Mouse (Mus musculus): Measurements from ENCODE around the gene Ssbp4.

Gene Ssbp4

DNA sequence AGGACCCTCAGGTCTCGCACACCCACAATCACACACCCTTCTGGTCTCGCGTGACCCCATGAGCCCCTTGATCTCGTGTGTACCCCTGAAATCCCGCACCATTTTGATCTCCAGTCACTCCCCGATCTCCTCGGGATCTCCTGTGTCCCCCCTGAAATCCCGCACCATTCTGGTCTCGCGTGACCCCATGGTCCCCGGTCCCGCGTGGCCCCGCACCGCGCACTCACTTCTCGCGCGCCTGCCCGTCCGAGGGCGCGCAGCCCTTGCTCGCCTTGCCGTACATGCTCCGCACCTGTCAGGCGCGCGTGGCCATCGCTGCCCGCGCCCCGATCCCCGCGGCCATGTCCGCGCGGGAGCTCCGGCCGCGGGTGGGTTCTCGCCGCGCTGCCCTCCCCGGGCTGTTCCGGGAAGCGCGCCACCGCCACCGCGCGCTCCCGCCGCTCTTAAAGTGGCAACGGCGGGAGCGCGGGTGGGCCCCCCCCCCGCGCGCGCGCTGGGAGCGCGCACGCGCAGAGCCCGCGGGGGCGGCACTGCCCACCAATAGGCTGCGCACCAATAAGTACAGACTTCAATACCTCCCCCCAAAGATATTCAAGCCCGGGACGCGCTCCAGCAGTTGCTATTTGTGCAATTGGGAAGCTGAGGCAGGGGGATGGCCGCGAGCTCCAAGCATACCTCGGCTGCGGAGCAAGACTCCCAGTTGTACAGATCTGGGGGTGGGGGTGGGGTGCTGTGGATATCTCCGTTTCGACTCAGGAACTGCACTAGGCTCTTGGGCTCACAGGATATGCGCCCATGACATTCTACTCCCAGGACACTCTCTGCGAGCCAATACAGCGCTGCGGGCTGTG lies 549 bp downstream of the Ssbp4 start:
- DNase-seq (ENCODE audit: low read depth in 1 of 2, low spot score in 2 of 2): no peak

DNA sequence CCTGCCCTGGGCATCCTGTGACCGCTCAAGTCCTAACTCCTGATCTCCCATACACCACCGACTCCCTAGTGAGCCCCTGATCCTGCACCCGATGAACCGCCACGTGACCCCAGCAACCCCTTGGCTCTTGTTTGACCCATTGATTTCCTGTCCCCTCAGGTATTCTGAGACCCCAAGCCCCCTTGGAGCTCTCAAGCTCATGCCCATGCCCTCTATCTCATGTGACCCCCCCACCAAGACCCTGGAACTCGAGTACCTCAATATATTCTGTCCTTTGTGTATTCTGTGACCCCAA lies 1.1 kb downstream of the Ssbp4 start:
- DNase-seq (ENCODE audit: low read depth in 1 of 2, low spot score in 2 of 2): no peak

DNA sequence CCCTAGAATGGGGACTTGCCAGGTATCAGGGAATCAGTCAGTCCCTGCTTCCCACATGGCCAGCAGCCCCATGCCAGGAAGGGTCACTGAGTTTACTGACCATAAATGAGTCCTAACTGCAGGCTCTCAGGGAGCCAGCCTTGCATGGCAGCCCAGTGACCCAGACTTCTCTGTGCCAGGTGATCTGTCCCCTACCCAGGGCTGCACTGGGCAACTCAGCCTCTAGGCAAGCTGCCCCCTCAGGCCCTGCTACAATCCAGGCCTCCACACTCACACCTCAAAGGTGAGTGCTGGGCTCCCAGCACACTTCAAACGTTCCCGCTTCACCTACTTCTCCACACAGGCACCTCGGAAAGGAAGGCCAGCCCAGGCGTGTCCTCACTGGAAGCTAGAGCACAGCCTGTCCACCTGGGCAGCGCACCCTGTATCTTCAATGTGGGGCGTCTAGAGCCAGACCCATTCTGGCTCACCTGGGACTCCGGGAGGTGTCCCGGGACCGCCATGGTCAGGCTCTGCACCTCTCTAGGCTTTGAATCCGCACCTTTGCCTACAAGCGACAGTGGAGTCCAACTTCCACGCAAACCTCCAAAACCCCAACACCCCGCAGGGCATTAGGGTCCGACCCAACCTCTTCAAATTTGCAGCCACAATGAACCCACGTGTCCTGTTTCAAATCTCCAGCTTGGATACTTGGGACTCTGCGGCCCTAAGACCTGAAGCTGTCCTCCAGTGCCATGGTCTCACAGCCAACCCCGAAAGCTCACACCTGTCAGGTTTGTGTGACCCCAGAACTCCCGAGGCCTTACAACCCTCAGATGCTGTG lies 1.7 kb downstream of the Ssbp4 start:
- DNase-seq (ENCODE audit: low read depth in 1 of 2, low spot score in 2 of 2): no peak

DNA sequence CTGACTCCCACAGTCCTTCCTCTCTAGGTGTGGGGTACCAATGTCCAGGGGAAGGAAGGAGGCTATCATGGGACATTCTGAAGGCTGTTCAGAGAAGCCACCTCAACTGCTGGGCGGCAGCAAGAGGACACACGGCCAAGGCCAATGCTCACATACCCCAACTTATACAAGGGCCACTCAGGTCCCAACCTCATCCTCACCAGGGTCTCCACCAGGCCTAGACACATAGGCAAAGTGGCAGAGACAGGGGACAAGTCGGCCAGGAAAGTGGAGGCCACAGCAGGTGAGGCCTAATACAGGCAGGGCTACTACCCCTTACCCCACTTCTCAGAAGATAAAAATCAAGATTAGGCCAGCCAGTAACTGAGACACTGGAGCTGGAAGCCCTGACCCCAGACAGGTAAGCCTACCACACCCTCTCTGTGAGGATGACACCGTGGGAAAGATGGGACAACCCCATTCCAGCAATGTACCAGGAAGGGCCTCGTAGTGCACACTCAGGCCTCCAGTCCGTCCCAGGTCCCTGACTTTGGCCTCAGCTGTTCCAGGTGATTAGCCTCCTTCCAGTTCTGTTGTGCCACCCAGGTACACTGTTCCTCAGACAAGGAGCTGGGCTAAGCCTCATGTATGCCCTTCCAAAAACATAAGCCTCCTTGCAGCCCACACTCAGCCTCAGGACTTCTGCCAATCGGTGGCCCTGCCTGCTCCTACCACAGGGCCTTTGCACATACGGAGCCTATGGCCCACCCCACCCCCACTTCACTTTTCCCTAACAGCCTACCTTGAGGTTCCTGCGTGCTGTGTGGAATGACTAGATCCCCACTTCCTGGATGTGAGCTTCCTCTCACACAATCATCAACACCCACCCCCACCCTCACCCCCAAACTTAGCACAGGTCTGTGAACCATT lies 2.5 kb downstream of the Ssbp4 start:
- no peak for DNase-seq (ENCODE audit: low read depth in 1 of 2, low spot score in 2 of 2)

DNA sequence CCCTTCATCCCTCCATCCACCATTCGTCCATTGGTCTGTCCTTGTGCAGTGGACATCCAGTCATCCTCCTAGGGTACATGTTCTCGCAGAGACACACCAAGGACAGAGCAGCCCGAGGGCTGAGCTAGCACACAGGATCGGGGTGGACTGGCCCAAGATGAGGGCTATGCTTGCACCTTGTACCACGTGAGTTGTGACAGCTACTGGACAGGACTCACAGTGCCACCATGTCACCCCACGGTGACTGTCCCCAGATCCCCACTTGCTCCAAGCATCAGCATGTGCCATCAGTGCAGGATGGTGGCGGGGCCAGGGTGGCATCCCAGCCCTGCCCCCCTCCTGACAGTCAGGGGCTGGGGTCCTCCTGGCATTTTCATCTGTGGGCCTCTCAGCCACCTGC lies 4.1 kb downstream of the Ssbp4 start:
- no peak for DNase-seq (ENCODE audit: low read depth in 1 of 2, low spot score in 2 of 2)

DNA sequence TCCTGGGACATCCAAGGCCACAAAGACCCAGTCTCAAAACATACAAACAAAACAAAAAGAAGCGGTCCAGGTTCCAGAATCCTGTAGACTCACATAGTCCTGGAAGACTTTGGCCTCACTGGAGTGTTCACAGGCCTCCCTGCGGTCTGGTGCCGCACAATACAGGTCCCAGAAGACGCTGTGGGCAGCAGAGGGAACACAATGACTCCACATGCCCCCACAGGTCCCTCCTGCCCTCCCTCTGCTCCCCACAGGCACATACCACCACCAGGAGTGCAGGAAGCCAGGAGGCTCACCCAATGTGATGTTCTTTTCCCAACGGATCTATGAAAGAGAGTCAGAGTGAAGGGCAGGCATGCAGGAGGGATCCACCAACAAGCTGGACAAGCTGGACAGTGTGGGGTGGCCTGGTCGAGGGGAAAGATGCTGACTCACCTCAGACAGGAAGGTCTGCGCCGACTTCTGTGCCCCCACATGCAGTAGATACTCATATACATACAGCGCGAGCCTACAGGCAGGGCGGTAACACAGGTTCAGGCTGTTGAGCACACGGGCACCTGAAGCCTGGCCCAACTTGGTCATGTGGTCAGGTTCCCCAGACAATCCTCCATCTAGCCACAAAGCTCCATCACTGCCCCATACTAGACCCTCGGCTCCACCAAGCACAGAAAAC lies 6.4 kb downstream of the Ssbp4 start:
- DNase-seq (ENCODE audit: low read depth in 1 of 2, low spot score in 2 of 2): no peak

DNA sequence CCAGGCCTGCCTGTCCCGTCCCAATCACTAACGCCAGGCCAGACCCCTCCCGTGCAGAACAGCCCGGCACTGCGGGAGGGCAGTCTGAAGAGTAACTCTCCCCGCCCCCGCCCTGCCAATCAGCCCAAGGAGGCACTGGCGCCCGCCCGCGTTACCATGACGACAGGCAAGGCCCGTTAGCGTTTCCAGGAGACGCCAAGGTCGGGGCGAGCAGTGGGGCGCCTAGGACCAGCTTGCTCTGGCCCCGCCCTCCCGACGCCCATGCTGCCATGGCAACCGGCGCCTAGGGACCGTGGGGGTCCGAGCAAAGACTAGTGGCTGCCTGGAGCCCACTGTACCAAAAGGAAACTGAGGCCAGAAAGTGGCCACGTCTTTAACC lies 7.4 kb downstream of the Ssbp4 start:
- DNase-seq (ENCODE audit: low read depth in 1 of 2, low spot score in 2 of 2): peak in 1 of 2 experiments; percentile 50

DNA sequence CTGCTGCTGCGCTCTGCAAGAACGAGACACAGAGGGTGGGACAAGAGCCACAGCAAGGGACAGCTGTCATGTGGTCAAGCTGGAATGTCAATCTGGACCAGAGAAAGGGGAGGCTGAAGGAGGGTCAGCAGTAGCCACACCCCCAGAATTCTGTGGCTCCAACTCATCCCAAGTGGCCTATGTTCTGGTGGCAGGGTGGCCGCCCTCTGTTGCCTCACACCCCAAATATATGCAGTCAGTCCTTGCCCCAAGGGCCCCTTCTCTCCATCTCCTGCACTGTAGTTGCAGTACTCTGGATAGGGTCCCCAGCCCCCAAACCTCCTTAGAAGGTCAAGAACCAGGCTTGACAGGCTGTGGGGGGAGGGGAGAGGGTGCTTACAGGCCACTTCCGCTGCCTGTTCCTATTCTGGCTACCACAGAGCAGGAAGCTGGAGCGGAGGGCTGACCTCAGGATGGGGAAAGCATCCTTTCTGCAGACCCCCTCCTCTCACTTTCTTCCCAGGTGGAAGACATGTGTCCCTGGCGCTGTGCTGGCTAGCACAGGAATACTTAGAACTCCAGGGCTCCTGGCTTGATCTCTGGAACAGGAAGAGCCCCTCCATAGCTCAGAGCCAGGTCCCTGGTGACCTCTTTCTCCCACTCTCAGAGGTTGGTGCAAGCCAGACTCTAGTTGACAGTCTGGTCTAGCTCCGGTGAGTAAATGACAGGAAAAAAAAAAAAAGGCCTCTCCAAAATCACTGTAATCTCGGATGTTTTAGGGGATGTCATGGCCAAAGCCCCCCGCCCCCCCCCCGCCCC lies 8.0 kb downstream of the Ssbp4 start:
- DNase-seq (ENCODE audit: low read depth in 1 of 2, low spot score in 2 of 2): no peak

DNA sequence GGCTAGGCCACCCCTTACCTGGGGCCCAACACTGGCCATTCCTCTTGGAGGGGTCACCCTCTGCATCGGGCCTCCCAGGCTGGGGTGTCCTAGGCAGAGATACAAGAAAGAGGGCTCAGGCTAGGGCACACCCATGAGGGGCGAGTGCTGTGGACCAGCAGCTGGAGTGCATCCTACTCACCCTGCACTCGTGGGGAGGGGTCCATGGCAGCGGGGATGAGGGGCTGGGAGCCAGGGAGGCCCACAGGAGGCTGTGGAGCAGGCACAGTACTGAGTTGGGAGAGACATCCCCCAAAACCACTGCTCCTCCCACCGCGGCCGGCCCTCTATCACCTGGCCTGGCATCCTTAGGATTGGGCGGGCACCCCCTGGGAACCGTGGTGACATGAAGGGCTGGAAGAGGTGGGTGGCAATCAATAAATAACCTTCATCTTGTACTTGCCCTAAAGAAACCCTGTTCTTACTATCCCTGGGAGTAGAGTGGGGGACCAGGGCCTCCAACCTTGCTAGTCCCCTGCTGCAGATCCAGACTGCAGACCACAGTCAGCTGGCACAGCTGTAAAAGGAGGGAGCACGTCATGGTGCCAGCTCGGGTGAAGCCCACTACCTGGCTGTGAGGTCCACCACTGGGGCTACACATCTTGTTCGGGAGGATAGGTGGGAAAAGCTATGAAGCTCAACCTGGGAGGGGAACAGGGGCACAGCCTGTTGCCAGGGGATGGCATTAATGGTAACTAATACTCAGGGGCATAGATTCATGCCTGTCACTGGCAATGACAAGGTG lies 9.0 kb downstream of the Ssbp4 start:
- DNase-seq (ENCODE audit: low read depth in 1 of 2, low spot score in 2 of 2): no peak

DNA sequence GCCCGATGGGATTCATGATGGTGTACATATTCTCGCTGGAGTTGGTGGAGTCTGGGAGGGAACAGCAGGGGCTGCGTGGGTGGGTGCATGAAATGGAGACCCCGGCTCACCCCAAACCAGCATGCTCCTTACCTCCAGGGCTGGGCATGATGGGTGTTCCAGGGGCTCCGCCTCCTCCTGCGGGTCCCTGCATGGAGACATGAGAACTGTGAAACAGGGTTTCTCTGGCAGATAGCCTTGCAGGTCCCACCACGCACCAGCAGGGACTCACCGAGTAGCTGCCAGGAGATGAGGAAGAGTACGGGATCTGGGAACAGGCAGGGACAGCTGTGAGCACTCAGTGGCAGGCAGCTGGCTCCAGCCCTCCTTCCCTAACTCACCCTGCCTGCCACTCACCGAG lies 9.9 kb downstream of the Ssbp4 start:
- no peak for DNase-seq (ENCODE audit: low read depth in 1 of 2, low spot score in 2 of 2)

DNA sequence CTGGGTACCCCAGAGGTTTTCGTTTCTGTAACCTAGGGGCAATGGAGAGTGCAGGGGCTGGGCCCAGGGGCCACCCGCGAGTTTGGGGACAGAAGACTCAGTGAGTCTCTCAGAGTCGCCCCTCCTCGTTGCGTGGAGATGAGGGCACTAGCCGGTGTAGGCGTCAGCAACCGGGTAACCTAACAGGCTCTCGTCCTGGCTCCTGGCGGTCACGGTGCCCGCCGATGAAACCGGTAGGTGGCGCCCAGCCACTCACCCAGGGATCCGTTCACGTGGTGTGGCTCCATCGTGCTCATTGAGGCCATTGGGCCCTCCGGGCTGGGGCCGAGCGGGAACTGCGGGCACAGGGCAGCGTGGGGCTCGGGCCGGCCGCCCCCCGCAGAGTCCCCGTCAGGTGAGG lies 10.4 kb downstream of the Ssbp4 start:
- DNase-seq (ENCODE audit: low read depth in 1 of 2, low spot score in 2 of 2): no peak

DNA sequence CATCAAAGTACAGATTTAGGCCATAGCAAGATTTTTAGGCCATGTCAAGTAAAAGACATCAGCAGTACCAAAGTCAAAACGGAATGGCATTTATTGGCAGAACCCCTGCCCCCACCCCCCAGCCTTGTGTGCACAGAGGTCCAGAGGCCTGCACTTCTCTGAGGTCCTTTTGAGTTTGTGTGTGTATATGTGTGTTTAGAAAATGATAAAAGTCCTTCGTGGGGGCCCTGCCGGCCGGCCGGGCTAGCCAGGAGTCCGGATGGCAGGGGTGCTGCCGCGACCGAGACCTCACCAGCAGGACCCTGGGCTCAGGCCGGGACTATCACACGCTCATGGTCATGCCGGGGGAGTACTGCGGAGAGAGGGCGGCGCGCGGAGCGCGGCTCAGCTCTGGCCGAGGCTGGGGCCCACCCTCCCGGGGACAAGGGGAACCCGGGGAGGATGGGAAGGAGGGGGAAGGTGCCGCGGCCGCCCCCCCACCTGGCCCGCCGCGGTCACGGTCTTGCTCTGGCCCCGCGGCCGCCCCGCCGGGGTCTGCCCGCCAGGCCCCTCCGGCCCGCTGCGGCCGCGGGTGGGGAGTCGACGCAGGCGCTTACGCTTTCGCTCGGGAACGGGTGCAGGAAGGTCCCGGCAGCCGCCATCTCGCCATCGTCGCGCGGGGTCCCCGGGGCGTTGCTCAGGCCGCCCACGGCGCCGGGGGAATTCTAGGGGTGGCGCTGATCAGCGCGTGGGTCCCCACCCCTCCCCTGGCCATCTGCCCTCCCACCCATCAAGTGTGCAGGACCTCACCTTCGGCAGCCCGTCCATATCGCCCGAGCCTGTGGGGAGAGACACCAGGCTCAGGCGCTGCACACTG lies 11.0 kb downstream of the Ssbp4 start:
- no peak for DNase-seq (ENCODE audit: low read depth in 1 of 2, low spot score in 2 of 2)

DNA sequence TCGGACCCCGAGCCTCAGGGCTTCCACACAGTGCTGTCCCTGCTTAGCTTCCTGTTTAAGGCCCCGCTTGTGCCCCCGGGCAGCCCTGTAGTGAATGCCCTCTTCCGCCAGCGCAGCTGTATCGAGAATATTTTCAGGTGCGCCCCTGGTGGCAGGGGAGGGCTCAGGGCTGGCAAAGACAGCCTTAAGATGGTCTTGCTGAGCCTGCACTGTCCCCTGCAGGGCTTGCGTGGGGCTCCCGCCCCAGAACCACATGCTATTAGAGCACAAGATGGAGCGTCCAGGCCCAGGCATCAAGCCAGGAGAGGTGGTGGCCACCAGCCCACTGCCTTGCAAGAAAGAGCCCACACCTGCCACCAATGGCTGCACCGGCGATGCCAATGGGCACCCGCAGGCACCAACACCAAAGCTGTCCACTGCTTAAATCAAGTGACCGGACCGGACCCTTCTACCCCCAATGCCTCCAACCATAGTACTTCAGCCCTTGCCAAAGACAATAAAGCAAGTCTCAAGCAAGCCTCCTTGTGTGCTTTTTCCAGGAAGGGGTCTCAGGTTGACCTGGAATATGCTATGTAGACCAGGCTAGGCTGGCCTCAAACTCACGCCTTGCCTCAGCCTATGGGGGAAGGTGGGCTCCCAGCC lies 11.8 kb downstream of the Ssbp4 start:
- DNase-seq (ENCODE audit: low read depth in 1 of 2, low spot score in 2 of 2): no peak

DNA sequence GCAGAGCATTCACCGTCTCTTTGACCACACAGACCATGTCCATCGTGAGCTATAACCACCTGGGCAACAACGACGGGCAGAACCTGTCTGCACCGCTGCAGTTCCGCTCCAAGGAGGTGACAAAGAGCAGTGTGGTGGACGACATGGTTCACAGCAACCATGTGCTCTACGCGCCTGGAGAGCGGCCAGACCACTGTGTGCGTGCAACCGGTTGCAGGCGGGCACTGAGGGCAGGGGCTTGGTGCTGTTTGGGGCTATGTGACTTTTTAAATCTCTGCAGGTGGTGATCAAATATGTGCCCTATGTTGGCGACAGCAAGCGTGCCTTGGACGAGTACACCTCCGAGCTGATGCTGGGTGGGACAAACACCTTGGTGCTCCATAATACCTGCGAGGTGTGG lies 12.5 kb downstream of the Ssbp4 start:
- DNase-seq (ENCODE audit: low read depth in 1 of 2, low spot score in 2 of 2): no peak

DNA sequence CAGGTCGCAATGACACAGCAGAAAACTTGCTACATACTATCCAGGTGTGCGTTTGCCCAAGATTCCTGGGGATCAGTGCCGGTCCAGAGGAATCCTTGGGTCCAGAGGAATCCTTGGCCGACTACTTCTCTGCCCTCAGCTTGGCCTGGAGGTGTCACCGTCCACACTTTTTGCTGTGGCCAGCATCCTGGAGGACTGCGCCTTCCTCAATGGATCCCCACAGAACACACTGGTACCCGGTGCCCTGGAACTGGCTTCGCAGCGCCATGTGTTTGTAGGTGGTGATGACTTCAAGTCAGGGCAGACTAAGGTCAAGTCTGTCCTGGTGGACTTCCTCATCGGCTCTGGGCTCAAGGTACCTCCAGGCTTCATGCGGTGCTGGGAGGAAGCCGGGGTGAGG lies 12.9 kb downstream of the Ssbp4 start:
- DNase-seq (ENCODE audit: low read depth in 1 of 2, low spot score in 2 of 2): no peak

DNA sequence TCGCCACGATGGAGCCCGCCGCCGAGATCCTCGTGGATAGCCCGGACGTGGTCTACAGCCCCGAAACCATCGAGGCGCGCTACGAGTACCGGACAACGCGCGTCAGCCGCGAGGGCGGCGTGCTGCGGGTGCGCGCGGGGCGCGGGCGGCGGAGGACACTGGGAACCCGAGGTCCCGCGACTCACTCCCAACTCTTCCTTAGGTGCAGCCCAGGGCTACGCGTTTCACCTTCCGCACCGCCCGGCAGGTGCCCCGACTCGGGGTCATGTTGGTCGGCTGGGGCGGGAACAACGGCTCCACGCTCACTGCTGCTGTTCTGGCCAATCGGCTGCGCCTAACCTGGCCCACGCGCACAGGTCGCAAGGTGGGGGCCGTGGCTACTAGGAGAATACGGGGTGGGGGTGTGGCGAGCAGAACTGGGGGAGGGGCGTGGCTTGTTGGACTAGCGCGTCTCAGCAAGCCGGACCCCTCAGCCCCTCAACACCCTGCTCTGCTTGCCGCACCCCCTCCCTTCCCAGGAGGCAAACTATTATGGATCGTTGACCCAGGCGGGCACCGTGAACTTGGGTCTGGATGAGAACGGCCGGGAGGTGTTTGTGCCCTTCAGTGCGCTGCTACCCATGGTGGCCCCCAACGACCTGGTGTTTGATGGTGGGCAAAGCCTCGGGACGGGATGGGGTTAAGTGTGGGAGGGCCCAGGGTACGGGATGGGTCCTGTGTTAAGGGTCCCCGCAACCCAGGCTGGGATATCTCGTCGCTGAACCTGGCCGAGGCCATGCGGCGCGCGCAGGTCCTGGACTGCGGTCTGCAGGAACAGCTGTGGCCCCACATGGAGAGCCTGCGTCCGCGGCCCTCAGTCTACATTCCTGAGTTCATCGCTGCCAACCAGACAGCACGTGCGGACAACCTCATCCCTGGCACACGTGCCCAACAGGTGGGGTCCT lies 13.8 kb downstream of the Ssbp4 start:
- no peak for DNase-seq (ENCODE audit: low read depth in 1 of 2, low spot score in 2 of 2)

Measured in monocyte, adult 2 months (primary cell).